Mouse (Mus musculus) midbrain, postnatal 0 days (tissue): ENCODE measurements around the gene Med29. TPM values are rescaled to one million over a fixed set of nuclear protein-coding genes. Genes with fewer than 3 reads are reported as not detected.
A peak's percentile ranks its signal among the peaks of the same experiment; 100 is the strongest.
"Not testable (repeated sequence)": the region's sequence is repeated elsewhere in the genome, so short reads cannot be mapped to it uniquely, and the experiment has no call there.

Experiments
- ATAC-seq: fragments of 200-750 bp; cut with Nextera tagmentation; 2 replicates; pipeline ENCODE4 v1.8.0; 2017; ENCODE audit warnings: moderate number of reproducible peaks, mild to moderate bottlenecking, moderate TSS enrichment, moderate library complexity; ENCODE audit not compliant: low FRiP score
- DNase-seq: peaks from one replicate; pipeline ENCODE4 v3.0.0-alpha.2; 2015; ENCODE audit warnings: low spot score
- H3K27ac ChIP-seq: fragments of 300-500 bp; sonication (generic); 2 replicates; pipeline ENCODE4 v1.5.1; 2014; ENCODE audit warnings: low read depth, mild to moderate bottlenecking, low read length, mixed read lengths
- H3K27me3 ChIP-seq: fragments of 300-500 bp; sonication (generic); 2 replicates; pipeline ENCODE4 v1.6.1; 2014; ENCODE audit warnings: low read length, control low read depth, mixed read lengths; ENCODE audit not compliant: insufficient read depth
- H3K36me3 ChIP-seq: fragments of 300-500 bp; sonication (generic); 2 replicates; pipeline ENCODE4 v1.6.1; 2014; ENCODE audit warnings: low read length, control low read depth, mixed read lengths; ENCODE audit not compliant: insufficient read depth
- H3K4me1 ChIP-seq: fragments of 300-500 bp; sonication (generic); 2 replicates; pipeline ENCODE4 v1.6.1; 2014; ENCODE audit warnings: mild to moderate bottlenecking, control low read depth, antibody characterized with exemption, low read length, mixed read lengths; ENCODE audit not compliant: insufficient read depth
- H3K4me2 ChIP-seq: fragments of 300-500 bp; sonication (generic); 2 replicates; pipeline ENCODE4 v1.6.1; 2014; ENCODE audit warnings: low read depth, mild to moderate bottlenecking, low read length, mixed read lengths; ENCODE audit not compliant: poor library complexity, severe bottlenecking
- H3K4me3 ChIP-seq: fragments of 300-500 bp; sonication (generic); 2 replicates; pipeline ENCODE4 v1.5.1; 2014; ENCODE audit warnings: low read depth, mild to moderate bottlenecking, low read length, moderate library complexity
- H3K9ac ChIP-seq: fragments of 300-500 bp; sonication (generic); replicated peaks from 2 replicates; pipeline ENCODE4 v1.6.1; 2014; ENCODE audit warnings: mild to moderate bottlenecking, low read length, moderate library complexity, mixed read lengths; ENCODE audit not compliant: poor library complexity, severe bottlenecking
- H3K9me3 ChIP-seq: fragments of 300-500 bp; sonication (generic); 2 replicates; pipeline ENCODE4 v1.6.1; 2016; ENCODE audit warnings: low read length, control low read depth
- CTCF ChIP-seq: IDR thresholded peaks from 2 replicates; pipeline ENCODE4 v1.5.1; 2016; ENCODE audit warnings: antibody characterized with exemption, mild to moderate bottlenecking
- WGBS: fragments of 180-500 bp; shearing (Covaris S2); extraction: QIAGEN DNeasy Blood & Tissue Kit; methylation state at CpG from one replicate; pipeline ENCODE4 v1.1.7; 2014; 5-methylcytosine and 5-hydroxymethylcytosine counted together
- polyA plus RNA-seq: library from polyadenylated mRNA; unstranded; fragments of >200 nt; fragmentation: Nextera tagmentation; extraction: Ambion mirVana; gene quantifications from 2 replicates; pipeline ENCODE4 v1.2.1, GENCODE M21; 2015
- total RNA-seq: library from RNA; depleted of rRNA; stranded (reverse); fragments of >200 nt; gene quantifications from 2 replicates; pipeline ENCODE4 v1.2.3, GENCODE M21; 2014

The Med29 gene
- total and polyA plus RNA-seq, 2 experiments from 2014 or later, result 37.9 to 41.6 TPM

DNA sequence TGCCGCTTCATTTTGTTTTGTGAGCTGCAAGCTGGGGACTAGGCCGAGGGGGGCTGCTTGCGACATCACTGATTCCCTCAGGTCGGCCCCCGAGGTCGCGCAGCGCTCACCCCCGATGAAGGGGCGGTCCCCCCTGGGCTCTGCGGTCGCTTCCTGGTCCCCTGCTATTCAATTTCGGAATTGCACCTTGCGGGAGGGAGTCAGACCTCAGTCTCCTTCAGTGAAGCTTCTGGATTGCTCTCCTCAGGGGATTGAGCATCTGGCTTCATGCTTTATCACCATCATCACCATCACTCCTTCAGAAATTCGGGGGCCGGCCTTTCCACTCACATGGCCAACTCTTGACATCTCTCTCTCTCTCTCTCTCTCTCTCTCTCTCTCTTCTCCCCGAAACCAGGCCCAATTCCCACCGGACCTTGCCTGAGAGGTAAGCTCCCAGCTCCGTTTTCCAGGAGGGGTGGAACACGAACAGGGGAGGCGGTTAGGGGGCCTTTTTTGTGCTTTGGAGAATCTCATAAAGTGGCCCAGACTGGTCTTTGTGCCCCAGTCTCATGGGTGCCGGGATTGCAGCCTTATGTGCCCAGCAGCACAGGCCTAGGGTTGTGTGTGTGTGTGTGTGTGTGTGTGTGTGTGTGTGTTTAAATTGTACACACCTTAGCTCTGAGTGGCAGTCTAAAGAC is 904 bp upstream of the Med29 start:
- H3K36me3 ChIP-seq, result peaks cover 41% of the 10 kb centered on the region
- peak overlapping the region; percentile 78 for H3K9ac ChIP-seq
- H3K4me2 ChIP-seq, result peak overlapping the region; percentile 89
- H3K27me3 ChIP-seq, result no peaks in the 10 kb centered on the region
- H3K27ac ChIP-seq, result peak overlapping the region; percentile 77
- ATAC-seq (no peak), DNase-seq (no peak)
- no peak for TF ChIP-seq CTCF
- H3K9me3 ChIP-seq, result no peaks in the 10 kb centered on the region
- 0 out of 2 replicates have a peak, but pooled peaks cover 3% of the 10 kb centered on the region for H3K4me1 ChIP-seq
- 4% methylated on average over 22 of the region's 22 CpGs for WGBS
- peak overlapping the region; percentile 64 for H3K4me3 ChIP-seq

DNA sequence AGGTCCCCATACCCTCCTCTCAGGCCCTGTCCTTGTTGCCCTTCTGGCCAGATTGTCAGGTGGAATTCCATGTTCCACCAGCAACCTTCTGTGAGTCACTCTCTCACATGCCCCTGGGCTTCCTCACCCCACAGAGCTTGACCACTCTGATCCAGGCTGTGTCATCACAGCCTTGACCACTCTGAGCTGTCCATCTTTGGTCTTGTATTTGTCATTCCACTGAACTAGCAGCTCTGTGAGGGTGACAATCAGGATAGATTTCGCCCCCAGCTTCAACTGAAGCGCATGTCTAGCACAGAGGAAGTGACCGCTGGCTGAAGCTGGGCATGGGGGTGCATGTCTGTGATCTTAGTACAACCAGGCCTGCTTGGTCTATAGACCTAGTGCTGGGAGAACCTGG is 2.2 kb downstream of the Med29 start:
- Histone ChIP-seq H3K27ac (no peak overlapping the region), H3K36me3 (peaks cover 28% of the 10 kb centered on the region), H3K4me2 (no peak overlapping the region), H3K27me3 (no peaks in the 10 kb centered on the region), H3K4me3 (no peak overlapping the region), H3K9me3 (no peaks in the 10 kb centered on the region), H3K9ac (no peak overlapping the region), H3K4me1 (0 out of 2 replicates have a peak, but pooled peaks cover 3% of the 10 kb centered on the region)
- no peak for DNase-seq
- no peak for ATAC-seq
- no peak for TF ChIP-seq CTCF
- WGBS, result 95% methylated on average over 3 of the region's 3 CpGs

DNA sequence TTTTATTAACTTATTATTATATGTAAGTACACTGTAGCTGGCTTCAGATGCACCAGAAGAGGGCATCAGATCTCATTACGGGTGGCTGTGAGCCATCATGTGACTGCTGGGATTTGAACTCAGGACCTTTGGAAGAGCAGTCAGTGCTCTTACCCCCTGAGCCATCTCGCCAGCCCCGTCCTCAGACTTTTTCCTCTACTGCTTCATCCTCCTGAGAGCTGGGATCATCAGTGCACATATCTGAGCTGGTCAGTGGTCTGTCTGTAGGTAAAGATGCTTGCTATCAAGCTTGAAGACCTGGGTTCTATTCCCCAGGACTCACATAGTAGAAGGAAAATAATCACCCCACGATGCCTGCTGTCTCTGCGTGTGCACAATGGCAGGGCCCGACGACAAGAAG is 5.1 kb downstream of the Med29 start:
- H3K4me3 ChIP-seq, H3K27me3 ChIP-seq, DNase-seq, H3K4me2 ChIP-seq, ATAC-seq, H3K9me3 ChIP-seq, H3K9ac ChIP-seq, H3K4me1 ChIP-seq, H3K27ac ChIP-seq: not testable (repeated sequence)
- H3K36me3 ChIP-seq, result peaks cover 23% of the 10 kb centered on the region
- 87% methylated on average over 7 of the region's 7 CpGs for WGBS

DNA sequence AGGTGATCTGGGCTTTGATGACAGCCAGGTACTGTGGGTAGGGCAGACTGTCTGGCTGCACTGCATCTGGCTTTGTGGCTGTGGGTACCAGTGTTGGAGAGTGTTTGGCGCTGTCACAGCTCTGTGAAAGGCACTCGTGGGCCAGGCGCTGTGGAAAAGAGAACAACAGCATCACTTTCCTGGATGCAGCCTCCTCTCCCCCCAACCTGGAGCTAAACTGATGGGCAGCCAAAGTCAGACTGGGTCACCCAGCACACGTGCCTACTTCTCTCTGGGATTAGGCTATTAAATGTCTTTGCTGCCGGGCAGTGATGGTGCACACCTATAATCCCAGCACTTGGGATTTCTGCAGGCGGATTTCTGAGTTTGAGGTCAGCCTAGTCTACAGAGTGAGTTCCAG is 5.6 kb downstream of the Med29 start:
- not testable (repeated sequence) for H3K9me3 ChIP-seq

DNA sequence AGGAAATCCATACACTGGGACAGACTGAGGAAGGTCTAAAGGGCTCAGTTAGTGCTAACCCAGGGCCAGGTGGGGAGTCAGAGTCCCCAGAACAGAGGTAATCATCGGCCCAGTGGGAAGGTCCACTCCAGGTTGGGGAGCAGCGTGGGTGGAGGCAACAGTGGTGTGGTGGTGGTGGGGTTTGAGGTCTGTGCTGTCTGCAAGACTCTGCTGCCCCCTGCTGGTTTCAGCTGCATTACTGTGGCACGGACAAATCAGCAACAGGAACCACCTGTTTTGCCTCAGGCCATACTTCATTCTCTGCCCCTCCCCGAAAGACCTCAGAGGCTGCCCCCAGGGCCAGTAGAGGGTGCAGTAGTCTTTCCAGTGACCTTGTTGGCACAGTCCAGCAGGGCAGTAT is 6.0 kb downstream of the Med29 start:
- TF ChIP-seq CTCF, result peak; percentile 85
- DNase-seq (peak; percentile 75), ATAC-seq (peak; percentile 62; the same call in 1 of the 2 replicates)
- 23% methylated on average over 4 of the region's 4 CpGs for WGBS
- Histone ChIP-seq H3K4me2 (no peak overlapping the region), H3K4me1 (no peaks in the 10 kb centered on the region), H3K9ac (0 out of 2 replicates have a peak overlapping the region, but pooled peaks have one; percentile 8), H3K9me3 (no peaks in the 10 kb centered on the region), H3K27ac (no peak overlapping the region), H3K4me3 (no peak overlapping the region), H3K27me3 (no peaks in the 10 kb centered on the region), H3K36me3 (peaks cover 23% of the 10 kb centered on the region)

More for the DNA sequence above, 5.6 kb downstream of the Med29 start:
- H3K4me3 ChIP-seq, DNase-seq, H3K4me1 ChIP-seq, ATAC-seq, H3K4me2 ChIP-seq, H3K27me3 ChIP-seq, H3K9ac ChIP-seq, H3K27ac ChIP-seq: not testable (repeated sequence)
- H3K36me3 ChIP-seq, result peaks cover 23% of the 10 kb centered on the region
- 82% methylated on average over 6 of the region's 6 CpGs for WGBS

DNA sequence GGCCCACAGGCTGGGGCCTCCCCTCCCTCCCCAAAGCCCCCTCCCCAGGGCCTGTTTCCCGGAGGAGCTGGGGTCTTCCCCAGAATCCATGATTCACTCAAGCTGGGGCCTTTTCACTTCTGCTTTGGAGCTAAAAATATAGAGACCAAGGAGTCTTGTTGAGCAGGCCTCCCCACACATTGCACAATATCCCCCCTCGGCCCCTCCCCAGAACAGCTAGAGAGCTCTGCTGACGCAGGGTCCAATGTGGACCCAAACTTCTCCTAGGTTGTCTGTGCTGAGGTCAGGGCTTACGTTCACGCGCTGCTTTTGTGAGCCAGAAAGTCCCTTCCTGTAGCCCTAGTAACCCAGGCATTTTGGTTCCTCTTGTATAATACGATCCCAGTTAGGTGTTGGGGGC is 6.5 kb downstream of the Med29 start:
- Histone ChIP-seq H3K36me3 (peaks cover 23% of the 10 kb centered on the region), H3K4me3 (no peak overlapping the region), H3K27me3 (no peaks in the 10 kb centered on the region), H3K9ac (0 out of 2 replicates have a peak overlapping the region, but pooled peaks have one; percentile 8), H3K4me1 (no peaks in the 10 kb centered on the region), H3K27ac (no peak overlapping the region), H3K9me3 (no peaks in the 10 kb centered on the region), H3K4me2 (no peak overlapping the region)
- 87% methylated on average over 7 of the region's 7 CpGs for WGBS
- no peak for DNase-seq
- no peak for TF ChIP-seq CTCF
- ATAC-seq, result no peak
